Mouse (Mus musculus): Measurements from ENCODE around the gene Olfr1220.

Gene Olfr1220

GRCm38 (mm10) chr2:89106735-89107134 lies at the start of gene Olfr1220:
TSS of gene Olfr1220 (minus strand) at chr2:89106835.
- DNase-seq = no peak

- no peak for DNase-seq
These were observed 44.8 kb upstream of the Olfr1220 start, which contains the start of gene Olfr1223 for GRCm38 (mm10) chr2:89151460-89151859. TSS of gene Olfr1223 (minus strand) at chr2:89151560.

DNA sequence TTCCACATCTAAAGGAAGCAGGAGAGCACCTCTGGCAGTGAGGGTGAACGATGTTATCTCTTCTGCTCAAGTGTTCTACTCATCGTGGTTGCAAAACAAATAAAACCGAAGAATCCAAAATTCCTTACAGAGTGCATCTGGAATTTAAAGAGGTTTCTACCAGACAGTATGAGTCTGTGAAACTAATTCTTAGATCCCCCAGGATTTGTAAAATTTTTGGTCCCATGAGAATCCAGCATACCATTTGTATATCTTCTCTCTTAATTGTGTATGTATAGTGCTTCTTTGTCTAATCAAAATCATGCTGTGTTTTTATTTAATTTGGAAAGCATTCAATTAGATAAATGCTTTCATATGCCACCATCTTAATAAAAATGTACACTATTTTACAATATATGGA lies 26.3 kb upstream of the Olfr1220 start, which contains the start of gene Olfr1222:
Gene Olfr1222, minus strand, starts transcription at position 101 of the 400 bp plus-strand sequence.
- no peak for DNase-seq

- DNase-seq = no peak
These were observed 10.5 kb upstream of the Olfr1220 start, which contains the start of gene Olfr1221 for GRCm38 (mm10) chr2:89117183-89117582. TSS of gene Olfr1221 (minus strand) at chr2:89117283.

DNA sequence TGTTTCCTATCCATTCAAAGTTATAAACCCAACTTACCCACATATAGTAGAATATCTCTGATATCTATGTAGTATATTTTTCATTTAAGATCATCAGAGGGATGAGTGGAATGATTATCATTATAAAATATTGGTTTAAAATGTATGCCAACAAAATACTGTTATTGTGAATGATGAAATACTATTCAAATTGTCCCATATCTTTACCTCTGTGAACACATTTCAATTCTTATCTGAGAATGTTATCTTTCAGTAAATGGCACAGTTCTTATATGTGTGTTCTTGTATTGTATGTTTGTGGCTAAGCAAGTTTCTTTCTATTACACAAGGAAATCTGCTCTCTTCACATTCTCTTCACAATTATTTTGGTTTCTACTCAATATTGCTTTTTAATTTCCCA lies 984 bp downstream of the Olfr1220 start:
- DNase-seq = no peak

DNA sequence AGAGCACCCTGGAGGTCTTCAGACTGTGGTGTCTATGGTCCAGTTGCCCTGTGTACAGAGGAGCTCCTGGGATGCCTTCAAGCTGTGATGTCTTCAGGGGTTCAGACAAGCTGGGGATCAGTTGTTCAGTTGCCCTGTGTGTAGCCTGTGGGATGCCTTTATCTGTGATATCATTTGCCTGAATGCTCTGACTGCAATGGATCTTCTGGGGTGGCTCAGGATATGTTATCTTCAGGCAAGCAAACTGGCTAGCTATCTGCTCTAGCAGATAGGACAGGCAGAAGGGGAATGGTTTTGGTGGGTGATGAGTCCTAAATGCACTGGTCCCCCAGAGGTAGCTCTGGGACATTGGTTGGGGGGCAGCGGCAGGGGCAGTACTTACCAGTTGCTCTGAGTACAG lies 12.8 kb downstream of the Olfr1220 start:
- DNase-seq = no peak

- no peak for DNase-seq
These were observed 23.2 kb downstream of the Olfr1220 start, which contains the start of gene Olfr1219 for GRCm38 (mm10) chr2:89083413-89083812. TSS of gene Olfr1219 (minus strand) at chr2:89083513.

- DNase-seq = no peak
These were observed 25.1 kb downstream of the Olfr1220 start for GRCm38 (mm10) chr2:89081487-89081886.

DNA sequence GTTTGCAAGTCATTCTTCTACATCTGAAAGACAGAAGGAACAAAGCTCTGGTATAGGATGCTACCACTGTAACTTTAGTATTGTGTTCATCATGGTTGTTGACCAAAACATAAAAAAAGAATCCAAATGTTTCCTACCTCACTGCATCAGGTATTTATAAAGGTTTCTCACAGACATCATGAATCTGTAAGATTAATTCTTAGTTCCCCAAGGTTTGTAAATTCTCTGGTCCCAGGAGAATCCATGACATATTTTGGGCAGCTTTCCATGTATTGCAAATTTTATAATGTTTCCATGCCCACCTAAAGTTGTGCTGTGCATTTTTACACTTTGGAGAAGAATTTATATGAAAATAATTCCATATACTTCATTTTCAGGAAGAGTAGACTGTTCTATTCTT lies 45.5 kb downstream of the Olfr1220 start, which contains the start of gene Olfr1218:
Gene Olfr1218, minus strand, starts transcription at position 101 of the 400 bp plus-strand sequence.
- DNase-seq = no peak

Data from cerebellum, adult 18-20 months (tissue).